Mouse (Mus musculus) adrenal gland, adult 2 months (tissue): ENCODE data around the gene Golga3. TPM values are rescaled to one million over a fixed set of nuclear protein-coding genes. Genes with fewer than 3 reads are reported as not detected.
A peak's percentile ranks its signal among the peaks of the same experiment; 100 is the strongest.

Source experiments
- DNase-seq: peaks from one replicate; pipeline ENCODE4 v3.0.0; 2021
- polyA plus RNA-seq: library from polyadenylated mRNA; depleted of rRNA; stranded (reverse); fragments of >200 nt; gene quantifications from 2 replicates; pipeline ENCODE4 v1.2.3, GENCODE M21; 2012; rRNA removed
- total RNA-seq, 2 experiments: library from RNA; stranded (reverse); gene quantifications; 2 replicates each; pipeline ENCODE4 v1.2.3; 2021

Golga3 gene
- total and polyA plus RNA-seq, 3 experiments = 6.1 to 37.0 (median 34.4) TPM

GRCm38 (mm10) chr5:110231638-110232037, 55.1 kb downstream of the Golga3 start:
- no peak for DNase-seq

- DNase-seq = no peak
Observed at GRCm38 (mm10) chr5:110232346-110232745, 55.8 kb downstream of the Golga3 start.

- DNase-seq = no peak
Observed at GRCm38 (mm10) chr5:110244091-110244490, 67.6 kb downstream of the Golga3 start.

GRCm38 (mm10) chr5:110266941-110267340, 90.4 kb downstream of the Golga3 start:
- DNase-seq = no peak

- DNase-seq = peak; percentile 91
Observed at GRCm38 (mm10) chr5:110269141-110270101, 92.9 kb downstream of the Golga3 start, which contains the start of gene Pgam5. Pgam5 (minus strand) TSS chr5:110269913.

GRCm38 (mm10) chr5:110270242-110270641, 93.7 kb downstream of the Golga3 start:
- DNase-seq = no peak

GRCm38 (mm10) chr5:110274147-110274546, 97.6 kb downstream of the Golga3 start:
- DNase-seq = no peak

GRCm38 (mm10) chr5:110274846-110275245, 98.3 kb downstream of the Golga3 start:
- DNase-seq = no peak

Other genes starting within 250 kb of the Golga3 start
- gene Zfp932, start 180.2 kb upstream of the Golga3 start, total RNA-seq = 10 to 100 TPM; 19.6 to 20.2 TPM
- gene Zfp932, start 180.2 kb upstream of the Golga3 start, polyA plus RNA-seq = 0.94 and 1.0 TPM in 2 replicates
- gene Gm17655, start 104.2 kb upstream of the Golga3 start, total RNA-seq = 1 to 10 TPM; 4.8 to 9.2 TPM
- not detected in 2 replicates for gene Gm17655, start 104.2 kb upstream of the Golga3 start, polyA plus RNA-seq
- under 1 TPM; 0.14 to 0.66 TPM for gene Gm35315, start 82.3 kb upstream of the Golga3 start, total RNA-seq
- gene Gm35315, start 82.3 kb upstream of the Golga3 start, polyA plus RNA-seq = not detected in 2 replicates
- gene Plcxd1, start 76.7 kb upstream of the Golga3 start, total RNA-seq = under 1 TPM; 0.09 to 0.10 TPM
- gene Plcxd1, start 76.7 kb upstream of the Golga3 start, polyA plus RNA-seq = 0.02 and 0.19 TPM in 2 replicates
- 10 to 100 TPM; 57.4 to 61.6 TPM for gene Gtpbp6, start 68.5 kb upstream of the Golga3 start, total RNA-seq
- gene Gtpbp6, start 68.5 kb upstream of the Golga3 start, polyA plus RNA-seq = 115 and 125 TPM in 2 replicates
- 1 to 10 TPM; 5.7 to 6.5 TPM for gene Zfp605, start 66.6 kb upstream of the Golga3 start, total RNA-seq
- gene Zfp605, start 66.6 kb upstream of the Golga3 start, polyA plus RNA-seq = 0.04 TPM in 2 replicates
- gene Chfr, start 40.9 kb upstream of the Golga3 start, total RNA-seq = 10 to 100 TPM; 21.5 to 30.0 TPM
- 55.5 and 55.8 TPM in 2 replicates for gene Chfr, start 40.9 kb upstream of the Golga3 start, polyA plus RNA-seq
- 10 to 100 TPM; 39.3 to 46.5 TPM for gene Ankle2, start 54.3 kb downstream of the Golga3 start, total RNA-seq
- gene Ankle2, start 54.3 kb downstream of the Golga3 start, polyA plus RNA-seq = 7.5 and 8.7 TPM in 2 replicates
- gene Pgam5, start 93.2 kb downstream of the Golga3 start, total RNA-seq = 10 to 100 TPM; 46.6 to 58.5 TPM
- 23.5 and 25.7 TPM in 2 replicates for gene Pgam5, start 93.2 kb downstream of the Golga3 start, polyA plus RNA-seq
- 10 to 100 TPM; 12.2 to 19.2 TPM for gene Pxmp2, start 109.5 kb downstream of the Golga3 start, total RNA-seq
- gene Pxmp2, start 109.5 kb downstream of the Golga3 start, polyA plus RNA-seq = 10.4 and 18.1 TPM in 2 replicates
- 1 to 10 TPM; 1.5 to 1.6 TPM for gene Pole, start 109.6 kb downstream of the Golga3 start, total RNA-seq
- gene Pole, start 109.6 kb downstream of the Golga3 start, polyA plus RNA-seq = 1.1 and 1.2 TPM in 2 replicates
- gene P2rx2, start 166.5 kb downstream of the Golga3 start, total RNA-seq = under 1 TPM; 0.23 to 0.38 TPM
- 0.18 and 0.58 TPM in 2 replicates for gene P2rx2, start 166.5 kb downstream of the Golga3 start, polyA plus RNA-seq
- gene Lrcol1, start 168.0 kb downstream of the Golga3 start, total RNA-seq = not detected
- gene Lrcol1, start 168.0 kb downstream of the Golga3 start, polyA plus RNA-seq = not detected in 2 replicates